Comparison of ENCODE assay signal across 16 mouse cellular contexts in the genomic region with DNA sequence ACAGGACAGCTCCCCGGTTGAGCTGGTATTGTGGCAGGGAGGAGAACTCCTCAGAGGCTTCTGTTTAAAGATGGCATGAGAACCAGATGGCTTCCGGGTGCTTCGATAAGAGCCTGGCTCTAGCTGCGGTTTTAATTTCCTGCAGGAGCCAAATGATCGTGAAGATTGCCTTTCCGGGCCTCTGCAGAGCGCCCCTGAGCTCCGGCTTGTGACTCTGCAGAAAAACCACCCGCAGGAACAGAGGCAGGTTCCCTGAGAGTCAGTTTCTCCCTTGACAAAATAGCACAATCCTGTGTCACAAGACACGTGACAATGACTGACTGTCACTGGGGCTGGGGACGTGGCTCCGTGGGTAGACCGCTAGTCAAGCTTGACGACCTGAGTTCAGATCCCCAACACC. TPM values are rescaled to one million over a fixed set of nuclear protein-coding genes. Genes with fewer than 3 reads are reported as not detected.
A peak's percentile ranks its signal among the peaks of the same experiment; 100 is the strongest.
DNase-seq lines count a peak whose midpoint lies in the region; ATAC-seq and TF ChIP-seq lines count a peak whose summit lies in the region.
"Had no signal": no experiment of that assay in that cellular context is flagged by ENCODE, and none has a peak within 500 bp of the region (broad histone marks: within the 10 kb centered on the region; RNA-seq: fewer than 3 reads in every experiment).

No protein-coding gene starts in this region.

- H3K9me3 ChIP-seq in embryonic facial prominence, embryonic 14.5 days (ENCODE audit: control insufficient read depth, low read length): no peaks in the 10 kb centered on the region
- H3K9me3 ChIP-seq in liver, postnatal 0 days (ENCODE audit: low read length): no peaks in the 10 kb centered on the region
- H3K9me3 ChIP-seq: lung, embryonic 15.5 days; midbrain, embryonic 10.5 days had no signal

- H3K4me2 ChIP-seq in embryonic facial prominence, embryonic 14.5 days (ENCODE audit: low read depth, low read length): peak overlapping the region; percentile 1; the same call in 1 of the 2 replicates
- no peak overlapping the region for H3K4me2 ChIP-seq in liver, postnatal 0 days (ENCODE audit: low read depth, low read length)
- H3K4me2 ChIP-seq: lung, embryonic 15.5 days had no signal

- no peak overlapping the region for H3K27ac ChIP-seq in embryonic facial prominence, embryonic 14.5 days (replicated peaks; ENCODE audit: low read depth, low read length)
- H3K27ac ChIP-seq in liver, postnatal 0 days (ENCODE audit: low read depth): no peak overlapping the region
- H3K27ac ChIP-seq: lung, embryonic 15.5 days; midbrain, embryonic 10.5 days had no signal

- 51% methylated on average over 14 of the region's 14 CpGs for WGBS in embryonic facial prominence, embryonic 14.5 days
- WGBS in liver, postnatal 0 days (ENCODE audit: insufficient replicate concordance): 61% methylated on average over 14 of the region's 14 CpGs

- H3K4me1 ChIP-seq in embryonic facial prominence, embryonic 14.5 days (ENCODE audit: control insufficient read depth, insufficient read depth, low read length): peaks cover 10% of the 10 kb centered on the region
- peaks cover 5% of the 10 kb centered on the region; the same call in 1 of the 2 replicates for H3K4me1 ChIP-seq in liver, postnatal 0 days (ENCODE audit: insufficient read depth)

- no peaks in the 10 kb centered on the region for H3K27me3 ChIP-seq in embryonic facial prominence, embryonic 14.5 days (replicated peaks; ENCODE audit: control insufficient read depth, insufficient read depth, low read length)
- H3K27me3 ChIP-seq in liver, postnatal 0 days (ENCODE audit: insufficient read depth, low read length): no peaks in the 10 kb centered on the region
- H3K27me3 ChIP-seq: lung, embryonic 15.5 days had no signal

- no peak overlapping the region for H3K4me3 ChIP-seq in embryonic facial prominence, embryonic 14.5 days (ENCODE audit: low read depth, low read length)
- no peak overlapping the region for H3K4me3 ChIP-seq in liver, postnatal 0 days (ENCODE audit: low read depth, low read length)
- H3K4me3 ChIP-seq: lung, embryonic 15.5 days; midbrain, embryonic 10.5 days had no signal

- H3K9ac ChIP-seq in embryonic facial prominence, embryonic 14.5 days (ENCODE audit: low read depth, low read length): no peak overlapping the region
- no peak overlapping the region for H3K9ac ChIP-seq in liver, postnatal 0 days (replicated peaks)
- H3K9ac ChIP-seq: lung, embryonic 15.5 days had no signal

- no peak for TF ChIP-seq EP300 in liver, postnatal 0 days (IDR thresholded peaks at IDR 0.05; ENCODE audit: low read depth)

- no peaks in the 10 kb centered on the region for H3K36me3 ChIP-seq in embryonic facial prominence, embryonic 14.5 days (ENCODE audit: control insufficient read depth, insufficient read depth, low read length)
- 0 out of 2 replicates have a peak, but pooled peaks cover 2% of the 10 kb centered on the region for H3K36me3 ChIP-seq in liver, postnatal 0 days (replicated peaks; ENCODE audit: insufficient read depth, low read length)
- H3K36me3 ChIP-seq: lung, embryonic 15.5 days had no signal

- intact Hi-C loops in heart, postnatal 25 days (cut with DNase I): no loop called here

- DNase-seq in frontal cortex, postnatal 25 days (ENCODE audit: low spot score in 2 of 2): no peak
- peak; percentile 96 for DNase-seq in MEL-GATA-1-ER (ENCODE audit: extremely low read depth, low read depth)
- DNase-seq in embryonic facial prominence, embryonic 14.5 days (ENCODE audit: low spot score): no peak
- DNase-seq in liver, postnatal 0 days: no peak
- no peak for DNase-seq in layer of hippocampus, postnatal 10 days (ENCODE audit: low spot score in 2 of 2)
- DNase-seq in lung, postnatal 25 days (ENCODE audit: low spot score): no peak
- no peak for DNase-seq in heart, postnatal 25 days (ENCODE audit: low spot score)
- DNase-seq: adrenal gland, adult 2 months; cerebellum, postnatal 25 days; heart, adult 11 months; kidney, adult 11 months; kidney, postnatal 4 days; retina, postnatal 1 day had no signal

- ATAC-seq in frontal cortex, adult (ENCODE audit: low TSS enrichment): peak; percentile 16; the same call in 1 of the 2 replicates
- ATAC-seq in embryonic facial prominence, embryonic 14.5 days (ENCODE audit: low read depth): 0 out of 2 replicates have a peak, but pooled peaks have one; percentile 12
- peak; percentile 57 for ATAC-seq in liver, postnatal 0 days

- no peak for TF ChIP-seq CTCF in liver, postnatal 0 days (IDR thresholded peaks at IDR 0.05; ENCODE audit: low read depth)

RNA-seq across cellular contexts. Expression of a gene that starts 16.8 kb away (rescaled TPM):
- 18.0 and 20.6 TPM in 2 replicates for polyA plus RNA-seq in embryonic facial prominence, embryonic 14.5 days (2014; fragmentation: Nextera tagmentation; extraction: Ambion mirVana)
- 37.8 and 39.1 TPM in 2 replicates for polyA plus RNA-seq in liver, postnatal 0 days (2015; fragmentation: Nextera tagmentation; extraction: Ambion mirVana)
- total RNA-seq in layer of hippocampus, postnatal 10 days (2021): 100 to 1,000 TPM; 107 to 117 TPM
- 1 to 10 TPM; 5.5 to 5.6 TPM for total RNA-seq in heart, postnatal 25 days (2021)

RNA-seq across cellular contexts. Expression of a gene that starts 59.4 kb away (rescaled TPM):
- 27.2 and 28.6 TPM in 2 replicates for polyA plus RNA-seq in embryonic facial prominence, embryonic 14.5 days (2014; fragmentation: Nextera tagmentation; extraction: Ambion mirVana)
- 6.6 and 6.7 TPM in 2 replicates for polyA plus RNA-seq in liver, postnatal 0 days (2015; fragmentation: Nextera tagmentation; extraction: Ambion mirVana)
- total RNA-seq in layer of hippocampus, postnatal 10 days (2021): 10 to 100 TPM; 35.8 to 38.8 TPM
- total RNA-seq in heart, postnatal 25 days (2021): 10 to 100 TPM; 28.6 to 33.1 TPM

Comparison
In these comparisons a context has a peak if more than half of its experiments do, and no peak if none do; other contexts are left out.
1. RNA of a gene that starts 16.8 kb away (total RNA-seq): 107 to 117 TPM in layer of hippocampus, postnatal 10 days; 5.5 to 5.6 TPM in heart, postnatal 25 days; every median in the first group is over 10 times any median in the second.
2. Peak in every context shown above with its lines, with median percentiles within 50 percentile points of each other: ATAC-seq.